ENCODE assay signal across 8 mouse cellular contexts in the genomic region with DNA sequence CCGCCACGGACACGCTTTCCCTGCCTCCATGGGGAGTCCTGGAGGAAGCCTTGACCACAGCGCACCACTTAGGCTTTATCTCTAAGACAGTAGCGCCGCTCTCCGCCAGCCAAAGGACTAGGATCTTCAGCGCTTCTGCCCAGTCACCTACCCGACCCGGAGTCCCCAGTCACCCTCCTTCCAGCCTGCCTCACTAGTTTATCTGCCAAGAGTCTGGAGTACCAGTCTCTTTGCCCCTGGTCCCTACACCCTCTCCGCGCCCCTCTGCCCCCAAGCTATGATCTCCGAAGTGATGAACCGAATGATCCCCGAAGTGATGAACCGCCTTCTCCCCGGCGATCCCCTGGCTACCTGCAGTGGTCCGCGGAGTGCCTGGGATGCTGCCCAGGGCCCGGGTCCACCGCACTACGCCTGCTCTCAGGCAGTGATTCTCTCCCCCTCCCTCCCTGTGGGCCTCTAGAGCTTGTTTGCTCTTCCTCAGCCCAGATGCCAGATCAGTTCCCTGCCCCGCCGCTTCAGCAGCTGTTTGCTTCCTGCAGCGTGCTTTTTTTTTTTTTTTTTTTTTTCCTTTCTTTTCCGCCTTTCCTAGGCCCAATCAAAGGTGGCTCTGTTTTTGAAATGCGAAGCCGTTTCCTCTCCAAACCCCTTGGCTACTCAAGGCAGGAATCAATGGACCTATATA. TPM values are rescaled to one million over a fixed set of nuclear protein-coding genes. Genes with fewer than 3 reads are reported as not detected.
A peak's percentile ranks its signal among the peaks of the same experiment; 100 is the strongest.
DNase-seq lines count a peak whose midpoint lies in the region; ATAC-seq and TF ChIP-seq lines count a peak whose summit lies in the region.

A gene (plus strand): TSS at position 592 of the 682 bp plus-strand sequence.

- peak within 1 kb of the TSS; percentile 94 for H3K4me2 ChIP-seq in forebrain, embryonic 15.5 days (replicated peaks)
- peak within 1 kb of the TSS; percentile 90 for H3K4me2 ChIP-seq in intestine, postnatal 0 days (replicated peaks; ENCODE audit: low read depth)
- peak within 1 kb of the TSS; percentile 91 for H3K4me2 ChIP-seq in limb, embryonic 13.5 days (replicated peaks)
- peak within 1 kb of the TSS; percentile 80 for H3K4me2 ChIP-seq in midbrain, embryonic 14.5 days (ENCODE audit: low read length)

- H3K4me3 ChIP-seq in forebrain, embryonic 15.5 days = peak within 1 kb of the TSS; percentile 57
- H3K4me3 ChIP-seq in intestine, postnatal 0 days (ENCODE audit: low read depth, low read length) = peak within 1 kb of the TSS; percentile 49
- H3K4me3 ChIP-seq in limb, embryonic 13.5 days = peak within 1 kb of the TSS; percentile 57
- H3K4me3 ChIP-seq in midbrain, embryonic 14.5 days (replicated peaks; ENCODE audit: low read depth, low read length) = peak within 1 kb of the TSS; percentile 50
- H3K4me3 ChIP-seq in testis, adult 2 months (ENCODE audit: control insufficient read depth, low read depth, low read length) = peak within 1 kb of the TSS; percentile 21

- no peaks in the 10 kb centered on the region for H3K36me3 ChIP-seq in forebrain, embryonic 15.5 days
- no peaks in the 10 kb centered on the region for H3K36me3 ChIP-seq in intestine, postnatal 0 days (ENCODE audit: control insufficient read depth, insufficient read depth)
- H3K36me3 ChIP-seq in limb, embryonic 13.5 days = no peaks in the 10 kb centered on the region
- no peaks in the 10 kb centered on the region for H3K36me3 ChIP-seq in midbrain, embryonic 14.5 days (ENCODE audit: control insufficient read depth, insufficient read depth, low read length)
- H3K36me3 ChIP-seq in testis, adult 2 months (ENCODE audit: control insufficient read depth, insufficient read depth, low read length) = no peaks in the 10 kb centered on the region

- ATAC-seq in forebrain, embryonic 15.5 days (replicated peaks) = peak; percentile 87
- no peak; the same call in 1 of the 2 replicates for ATAC-seq in intestine, postnatal 0 days
- peak; percentile 67 for ATAC-seq in limb, embryonic 13.5 days (ENCODE audit: low FRiP score, low read depth)
- peak; percentile 76 for ATAC-seq in midbrain, embryonic 14.5 days (ENCODE audit: low FRiP score, low TSS enrichment)

- H3K27me3 ChIP-seq in forebrain, embryonic 15.5 days = no peaks in the 10 kb centered on the region
- no peaks in the 10 kb centered on the region for H3K27me3 ChIP-seq in intestine, postnatal 0 days (replicated peaks; ENCODE audit: control insufficient read depth, insufficient read depth, low read length)
- H3K27me3 ChIP-seq in limb, embryonic 13.5 days = no peaks in the 10 kb centered on the region
- H3K27me3 ChIP-seq in midbrain, embryonic 14.5 days (ENCODE audit: control insufficient read depth, insufficient read depth, low read length) = no peaks in the 10 kb centered on the region
- no peaks in the 10 kb centered on the region for H3K27me3 ChIP-seq in testis, adult 2 months (ENCODE audit: control insufficient read depth, insufficient read depth, low read length)

- peak; percentile 70 to 74 for DNase-seq in cerebellum, postnatal 14 days
- DNase-seq in cerebellum, adult 11-12 months = no peak
- DNase-seq in adrenal gland, adult 18-20 months (ENCODE audit: low spot score in 2 of 2) = peak; percentile 28
- DNase-seq in midbrain, embryonic 14.5 days = peak; percentile 76

- H3K9ac ChIP-seq in forebrain, embryonic 15.5 days (replicated peaks) = peak within 1 kb of the TSS; percentile 68
- H3K9ac ChIP-seq in intestine, postnatal 0 days (ENCODE audit: low read depth, low read length) = peak within 1 kb of the TSS; percentile 12; the same call in 1 of the 2 replicates
- peak within 1 kb of the TSS; percentile 76 for H3K9ac ChIP-seq in limb, embryonic 13.5 days
- peak within 1 kb of the TSS; percentile 64 for H3K9ac ChIP-seq in midbrain, embryonic 14.5 days (replicated peaks; ENCODE audit: low read length)

- no peak within 1 kb of the TSS for H3K27ac ChIP-seq in forebrain, embryonic 15.5 days (replicated peaks)
- no peak within 1 kb of the TSS for H3K27ac ChIP-seq in intestine, postnatal 0 days (ENCODE audit: low read depth, low read length)
- H3K27ac ChIP-seq in limb, embryonic 13.5 days = peak within 1 kb of the TSS; percentile 90
- no peak within 1 kb of the TSS; the same call in 1 of the 2 replicates for H3K27ac ChIP-seq in midbrain, embryonic 14.5 days (replicated peaks; ENCODE audit: low read depth, low read length)
- H3K27ac ChIP-seq in testis, adult 2 months (ENCODE audit: control insufficient read depth, insufficient read depth, low read depth, low read length) = no peak within 1 kb of the TSS

- no peaks in the 10 kb centered on the region for H3K9me3 ChIP-seq in forebrain, embryonic 15.5 days
- H3K9me3 ChIP-seq in intestine, postnatal 0 days (ENCODE audit: control insufficient read depth) = no peaks in the 10 kb centered on the region
- no peaks in the 10 kb centered on the region for H3K9me3 ChIP-seq in limb, embryonic 13.5 days
- no peaks in the 10 kb centered on the region for H3K9me3 ChIP-seq in midbrain, embryonic 14.5 days (ENCODE audit: control insufficient read depth, low read length)

- peak; percentile 67 for TF ChIP-seq CTCF in intestine, postnatal 0 days (IDR thresholded peaks at IDR 0.05; ENCODE audit: low read depth)
- TF ChIP-seq CTCF in testis, adult 2 months (IDR thresholded peaks at IDR 0.05; ENCODE audit: control insufficient read depth, insufficient read depth, insufficient replicate concordance, low read depth, low read length) = no peak

- TF ChIP-seq POLR2A in testis, adult 2 months (IDR thresholded peaks at IDR 0.05; ENCODE audit: control insufficient read depth, low read depth, low read length) = no peak

- under 1% methylated on average over 28 of the region's 29 CpGs for WGBS in forebrain, embryonic 15.5 days
- 3% methylated on average over 28 of the region's 29 CpGs for WGBS in intestine, postnatal 0 days
- under 1% methylated on average over 29 of the region's 29 CpGs for WGBS in limb, embryonic 13.5 days
- 1% methylated on average over 29 of the region's 29 CpGs for WGBS in midbrain, embryonic 14.5 days

- H3K4me1 ChIP-seq in forebrain, embryonic 15.5 days = peaks cover 6% of the 10 kb centered on the region
- H3K4me1 ChIP-seq in intestine, postnatal 0 days (replicated peaks; ENCODE audit: control insufficient read depth, insufficient read depth, low read length) = no peaks in the 10 kb centered on the region
- H3K4me1 ChIP-seq in limb, embryonic 13.5 days = peaks cover 14% of the 10 kb centered on the region
- H3K4me1 ChIP-seq in midbrain, embryonic 14.5 days (ENCODE audit: control insufficient read depth, insufficient read depth, low read length) = no peaks in the 10 kb centered on the region
- H3K4me1 ChIP-seq in testis, adult 2 months (ENCODE audit: control insufficient read depth, insufficient read depth, low read length) = peaks cover 3% of the 10 kb centered on the region; the same call in 1 of the 2 replicates

RNA-seq across cellular contexts. Expression of the gene that starts here (rescaled TPM):
- total RNA-seq in adrenal gland, adult 18-20 months (2021) = 1 to 10 TPM; 1.4 to 2.1 TPM
- 0.15 and 0.19 TPM in 2 replicates for polyA plus RNA-seq in forebrain, embryonic 15.5 days (2015; fragmentation: Nextera tagmentation; extraction: Ambion mirVana)
- 1.5 and 3.8 TPM in 2 replicates for polyA plus RNA-seq in intestine, postnatal 0 days (2015; fragmentation: Nextera tagmentation; extraction: Ambion mirVana)
- polyA plus RNA-seq in limb, embryonic 13.5 days (2015; fragmentation: Nextera tagmentation; extraction: Ambion mirVana) = 46.5 and 50.8 TPM in 2 replicates
- polyA plus RNA-seq in midbrain, embryonic 14.5 days (2014; fragmentation: Nextera tagmentation; extraction: Ambion mirVana) = 0.24 and 0.29 TPM in 2 replicates
- polyA plus RNA-seq in testis, adult 2 months (2012; rRNA removed) = 0.10 and 0.28 TPM in 2 replicates

Comparison
In these comparisons a context has a peak if more than half of its experiments do, and no peak if none do; other contexts are left out.
1. Peak in ATAC-seq, H3K4me3 ChIP-seq, H3K9ac ChIP-seq and H3K4me2 ChIP-seq in forebrain, embryonic 15.5 days; RNA of the gene not detected or under 1 TPM.
2. Peak in DNase-seq, ATAC-seq, H3K4me3 ChIP-seq, H3K9ac ChIP-seq and H3K4me2 ChIP-seq in midbrain, embryonic 14.5 days; RNA of the gene not detected or under 1 TPM.
3. H3K9ac ChIP-seq: peak in every context shown above with its lines; median percentile 76 in limb, embryonic 13.5 days; 68 in forebrain, embryonic 15.5 days; 64 in midbrain, embryonic 14.5 days; 12 in intestine, postnatal 0 days.